Mouse (Mus musculus) spleen, adult 2 months (tissue): ENCODE results near the gene Kcnj15.

Source experiments
- CTCF ChIP-seq: fragments of 200-500 bp; IDR thresholded peaks from 2 replicates; pipeline ENCODE4 v1.5.1; 2011; ENCODE audit warnings: mild to moderate bottlenecking, inconsistent platforms; ENCODE audit not compliant: insufficient read depth, insufficient read length, insufficient replicate concordance; ENCODE audit errors: extremely low read depth
- POLR2A ChIP-seq: fragments of 200-500 bp; IDR thresholded peaks from 2 replicates; pipeline ENCODE4 v1.6.1; 2011; ENCODE audit warnings: low read depth, low read length, inconsistent platforms

- TF ChIP-seq CTCF (no peak), POLR2A (no peak)
Observed at GRCm38 (mm10) chr16:95269610-95270009, 12.3 kb downstream of the Kcnj15 start.
